Mouse (Mus musculus): ENCODE data around the gene Cops7b. TPM values are rescaled to one million over a fixed set of nuclear protein-coding genes. Genes with fewer than 3 reads are reported as not detected.

Cops7b gene
- polyA plus RNA-seq, 1 experiment, result 29.8 TPM

DNA sequence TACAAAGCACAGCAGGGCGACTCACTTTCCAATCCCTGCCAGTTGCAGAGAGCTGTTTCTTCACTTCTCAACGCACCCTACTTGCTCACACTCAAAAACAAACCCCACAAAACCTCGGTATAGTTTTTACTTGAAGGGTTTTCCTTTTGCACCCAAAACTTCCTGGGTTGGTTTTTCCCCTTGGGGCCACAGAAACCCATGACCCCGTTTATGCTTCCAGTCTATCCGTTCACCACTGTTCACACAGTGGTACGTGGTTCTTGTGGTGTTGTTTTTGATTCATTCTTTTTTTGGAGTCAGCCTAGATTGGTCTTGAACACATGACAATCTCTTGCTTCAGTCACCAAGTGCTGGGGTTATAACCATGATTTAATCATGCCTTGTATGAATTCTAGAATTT lies 2.3 kb upstream of the Cops7b start:
- Histone ChIP-seq H3K27me3 (ENCODE audit: control insufficient read depth, insufficient read depth, low read length) (no peaks in the 10 kb centered on the region), H3K27ac (ENCODE audit: insufficient read depth, low read length) (no peak overlapping the region), H3K4me3 (replicated peaks; ENCODE audit: insufficient read depth, low read depth, low read length) (no peak overlapping the region), H3K4me1 (ENCODE audit: control insufficient read depth, insufficient read depth, low read length) (no peaks in the 10 kb centered on the region; the same call in 1 of the 2 replicates)
- TF ChIP-seq CTCF (IDR thresholded peaks at IDR 0.05; ENCODE audit: borderline replicate concordance, insufficient read depth, low read depth, low read length), result no peak
- DNase-seq, result no peak
- WGBS, result 86% methylated on average over 6 of the region's 6 CpGs

DNA sequence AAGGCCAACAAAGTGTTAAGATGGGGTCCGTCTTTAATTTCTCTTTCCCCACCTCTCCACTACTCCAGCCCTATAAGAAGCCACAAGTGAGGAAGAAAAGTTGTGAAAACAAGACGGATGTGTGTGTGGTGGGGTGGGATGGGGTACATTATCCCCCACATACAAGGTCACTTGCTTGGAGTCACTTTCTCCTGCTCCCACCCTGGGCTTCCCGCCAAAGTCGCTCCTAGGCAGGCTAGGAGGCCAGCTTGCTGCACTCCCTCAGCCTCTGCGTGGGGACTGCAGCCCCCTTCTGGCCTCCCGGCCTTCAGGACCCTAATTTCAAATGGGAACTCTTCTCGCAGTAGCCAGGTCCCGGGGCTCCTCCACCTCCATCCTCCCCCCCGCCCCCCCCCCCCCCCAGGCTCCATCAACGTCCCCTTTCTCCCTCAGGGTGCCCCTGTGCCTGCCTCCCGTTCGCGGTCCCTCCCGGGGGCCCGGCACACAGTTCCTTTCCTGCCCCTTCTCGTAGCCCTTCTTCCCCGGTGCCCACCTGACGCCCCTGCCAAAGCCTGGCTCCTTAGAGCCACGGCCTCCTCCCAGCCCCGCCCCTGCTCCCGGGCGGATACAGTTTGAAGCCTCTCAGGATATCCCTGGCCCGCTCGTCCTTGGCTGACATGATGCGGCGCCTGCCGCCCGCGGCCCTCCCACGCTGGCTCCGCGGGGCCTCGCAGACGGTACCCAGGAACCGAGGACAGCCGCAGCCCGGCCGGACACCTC lies 833 bp upstream of the Cops7b start:
- H3K27me3 ChIP-seq (ENCODE audit: control insufficient read depth, insufficient read depth, low read length), result no peaks in the 10 kb centered on the region
- WGBS, result under 1% methylated on average over 36 of the region's 38 CpGs
- H3K4me3 ChIP-seq (replicated peaks; ENCODE audit: insufficient read depth, low read depth, low read length), result peak overlapping the region; percentile 83
- no peaks in the 10 kb centered on the region; the same call in 1 of the 2 replicates for H3K4me1 ChIP-seq (ENCODE audit: control insufficient read depth, insufficient read depth, low read length)
- TF ChIP-seq CTCF (IDR thresholded peaks at IDR 0.05; ENCODE audit: borderline replicate concordance, insufficient read depth, low read depth, low read length) (no peak), POLR2A (IDR thresholded peaks at IDR 0.05; ENCODE audit: borderline replicate concordance, insufficient read depth, low read length) (no peak)
- H3K27ac ChIP-seq (ENCODE audit: insufficient read depth, low read length), result peak overlapping the region; percentile 70
- peak in 1 of 2 experiments; percentile 41 for DNase-seq

DNA sequence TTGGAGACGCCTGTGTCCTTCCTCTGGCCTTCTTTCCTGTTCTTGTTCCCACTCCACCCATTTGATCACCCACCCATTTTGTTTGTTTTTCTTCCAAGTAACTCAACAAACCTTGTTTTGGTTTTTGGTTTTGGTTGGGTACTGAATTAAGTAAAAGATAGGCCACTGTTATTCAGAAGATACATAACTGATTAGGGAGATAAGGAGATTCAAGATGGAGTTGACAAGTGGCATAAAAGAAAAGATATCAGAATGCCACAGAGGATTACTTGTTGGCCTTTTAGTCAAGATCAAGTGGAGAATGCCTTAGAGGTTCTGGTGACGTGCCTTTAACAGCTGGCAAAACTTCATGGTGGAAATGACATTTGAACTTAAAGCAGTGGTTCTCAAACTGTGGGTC lies 1.0 kb downstream of the Cops7b start:
- no peak for TF ChIP-seq CTCF (IDR thresholded peaks at IDR 0.05; ENCODE audit: borderline replicate concordance, insufficient read depth, low read depth, low read length)
- TF ChIP-seq POLR2A (IDR thresholded peaks at IDR 0.05; ENCODE audit: borderline replicate concordance, insufficient read depth, low read length), result no peak
- Histone ChIP-seq H3K4me3 (replicated peaks; ENCODE audit: insufficient read depth, low read depth, low read length) (no peak overlapping the region), H3K27ac (ENCODE audit: insufficient read depth, low read length) (no peak overlapping the region), H3K4me1 (ENCODE audit: control insufficient read depth, insufficient read depth, low read length) (no peaks in the 10 kb centered on the region; the same call in 1 of the 2 replicates), H3K27me3 (ENCODE audit: control insufficient read depth, insufficient read depth, low read length) (no peaks in the 10 kb centered on the region)
- no peak for DNase-seq
- 79% methylated on average over 2 of the region's 2 CpGs for WGBS

DNA sequence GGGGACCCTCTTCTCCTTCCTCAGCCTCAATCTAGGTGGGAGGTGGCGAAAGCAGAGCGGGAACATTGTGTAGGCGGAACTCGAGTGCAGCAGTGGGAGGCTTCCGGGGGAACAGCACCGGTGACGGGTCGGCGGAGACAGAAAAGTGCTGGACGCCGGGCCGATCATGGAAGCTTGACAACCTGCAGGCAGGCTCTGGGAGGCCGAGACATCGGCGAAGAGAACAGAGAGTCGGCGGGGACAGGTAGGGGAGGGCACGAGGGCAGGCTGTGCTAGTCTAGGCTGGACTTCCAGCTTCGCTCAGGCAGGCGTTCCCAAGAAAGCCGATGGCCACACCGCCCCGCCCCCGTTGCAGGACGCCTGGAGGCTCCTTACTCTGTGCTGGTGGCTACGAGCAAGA lies 4.3 kb downstream of the Cops7b start:
- H3K27ac ChIP-seq (ENCODE audit: insufficient read depth, low read length), result peak overlapping the region; percentile 63
- no peaks in the 10 kb centered on the region for H3K4me1 ChIP-seq (ENCODE audit: control insufficient read depth, insufficient read depth, low read length)
- DNase-seq, result peak; percentile 78 to 86
- 0% methylated on average over 26 of the region's 26 CpGs for WGBS
- H3K4me3 ChIP-seq (replicated peaks; ENCODE audit: insufficient read depth, low read depth, low read length), result peak overlapping the region; percentile 73
- H3K27me3 ChIP-seq (ENCODE audit: control insufficient read depth, insufficient read depth, low read length), result no peaks in the 10 kb centered on the region
- peak; percentile 81 for TF ChIP-seq POLR2A (IDR thresholded peaks at IDR 0.05; ENCODE audit: borderline replicate concordance, insufficient read depth, low read length)
- no peak for TF ChIP-seq CTCF (IDR thresholded peaks at IDR 0.05; ENCODE audit: borderline replicate concordance, insufficient read depth, low read depth, low read length)

DNA sequence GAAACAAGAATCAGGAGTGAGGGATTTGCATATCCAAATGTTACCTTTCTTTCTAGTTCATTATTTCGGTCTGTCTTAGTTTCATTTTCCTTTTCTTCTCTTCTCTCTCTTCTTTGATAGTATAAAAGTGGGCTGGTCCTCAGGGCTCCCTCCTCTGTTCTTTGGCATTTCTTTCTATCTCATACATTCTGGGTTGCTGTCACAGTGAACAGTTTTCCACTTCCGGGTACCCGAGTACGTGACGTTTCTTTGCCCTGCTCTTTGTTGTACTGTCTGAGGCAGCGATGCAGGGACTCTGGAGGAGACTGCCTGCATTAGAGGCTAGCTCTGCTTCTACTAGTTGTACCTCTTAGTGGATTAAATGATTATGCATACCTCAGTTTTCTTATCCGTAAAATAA lies 11.8 kb downstream of the Cops7b start:
- Histone ChIP-seq H3K4me3 (replicated peaks; ENCODE audit: insufficient read depth, low read depth, low read length) (no peak overlapping the region), H3K4me1 (ENCODE audit: control insufficient read depth, insufficient read depth, low read length) (no peaks in the 10 kb centered on the region), H3K27me3 (ENCODE audit: control insufficient read depth, insufficient read depth, low read length) (no peaks in the 10 kb centered on the region), H3K27ac (ENCODE audit: insufficient read depth, low read length) (no peak overlapping the region)
- TF ChIP-seq POLR2A (IDR thresholded peaks at IDR 0.05; ENCODE audit: borderline replicate concordance, insufficient read depth, low read length) (no peak), CTCF (IDR thresholded peaks at IDR 0.05; ENCODE audit: borderline replicate concordance, insufficient read depth, low read depth, low read length) (no peak)
- 93% methylated on average over 7 of the region's 7 CpGs for WGBS
- DNase-seq, result no peak

DNA sequence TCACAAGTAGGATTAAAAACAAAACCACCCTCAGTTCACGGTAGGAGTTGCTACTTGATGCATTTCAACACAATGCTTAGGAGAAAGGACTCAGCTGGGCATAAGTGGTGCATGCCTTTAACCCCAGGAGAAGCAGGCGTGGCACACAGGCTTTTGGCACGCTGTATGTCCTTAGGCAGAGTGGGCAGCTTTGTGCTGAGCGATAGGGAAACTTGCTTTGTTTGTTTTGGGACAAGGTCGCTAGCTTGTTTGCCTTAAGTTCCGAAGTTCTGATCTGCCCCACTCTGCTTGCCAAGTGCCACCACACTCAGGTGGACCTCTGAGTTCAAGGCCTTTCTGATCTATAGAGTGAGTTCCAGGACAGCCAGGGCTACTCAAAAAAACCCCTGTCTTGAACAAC lies 12.6 kb downstream of the Cops7b start:
- 86% methylated on average over 6 of the region's 6 CpGs for WGBS
- no peak overlapping the region for H3K4me3 ChIP-seq (replicated peaks; ENCODE audit: insufficient read depth, low read depth, low read length)

DNA sequence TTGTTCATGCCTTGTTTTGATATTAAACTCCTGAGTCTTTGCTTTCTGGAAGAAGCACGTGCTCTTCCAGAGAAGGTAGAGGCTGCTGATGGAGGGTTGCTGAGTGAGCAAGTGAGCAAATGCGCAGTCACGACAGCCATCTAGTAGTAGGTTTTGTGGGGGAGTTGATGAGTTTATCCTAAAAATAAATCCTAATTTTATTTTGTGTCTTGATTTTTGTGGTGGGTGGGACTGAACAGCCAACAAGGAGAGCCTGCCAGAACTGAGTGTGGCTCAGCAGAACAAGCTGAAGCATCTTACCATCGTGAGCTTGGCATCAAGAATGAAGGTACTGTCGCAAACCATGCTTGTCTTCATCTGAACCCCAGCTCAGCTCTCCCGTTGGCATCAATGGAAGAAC lies 13.8 kb downstream of the Cops7b start:
- Histone ChIP-seq H3K27ac (ENCODE audit: insufficient read depth, low read length) (no peak overlapping the region), H3K4me1 (ENCODE audit: control insufficient read depth, insufficient read depth, low read length) (no peaks in the 10 kb centered on the region), H3K27me3 (ENCODE audit: control insufficient read depth, insufficient read depth, low read length) (no peaks in the 10 kb centered on the region), H3K4me3 (replicated peaks; ENCODE audit: insufficient read depth, low read depth, low read length) (no peak overlapping the region)
- no peak for DNase-seq
- 94% methylated on average over 6 of the region's 6 CpGs for WGBS
- TF ChIP-seq POLR2A (IDR thresholded peaks at IDR 0.05; ENCODE audit: borderline replicate concordance, insufficient read depth, low read length), result no peak
- no peak for TF ChIP-seq CTCF (IDR thresholded peaks at IDR 0.05; ENCODE audit: borderline replicate concordance, insufficient read depth, low read depth, low read length)

More for the DNA sequence above, 12.6 kb downstream of the Cops7b start:
- Histone ChIP-seq H3K4me1 (ENCODE audit: control insufficient read depth, insufficient read depth, low read length) (no peaks in the 10 kb centered on the region), H3K27me3 (ENCODE audit: control insufficient read depth, insufficient read depth, low read length) (no peaks in the 10 kb centered on the region), H3K27ac (ENCODE audit: insufficient read depth, low read length) (no peak overlapping the region)
- no peak for DNase-seq
- TF ChIP-seq POLR2A (IDR thresholded peaks at IDR 0.05; ENCODE audit: borderline replicate concordance, insufficient read depth, low read length) (no peak), CTCF (IDR thresholded peaks at IDR 0.05; ENCODE audit: borderline replicate concordance, insufficient read depth, low read depth, low read length) (no peak)

DNA sequence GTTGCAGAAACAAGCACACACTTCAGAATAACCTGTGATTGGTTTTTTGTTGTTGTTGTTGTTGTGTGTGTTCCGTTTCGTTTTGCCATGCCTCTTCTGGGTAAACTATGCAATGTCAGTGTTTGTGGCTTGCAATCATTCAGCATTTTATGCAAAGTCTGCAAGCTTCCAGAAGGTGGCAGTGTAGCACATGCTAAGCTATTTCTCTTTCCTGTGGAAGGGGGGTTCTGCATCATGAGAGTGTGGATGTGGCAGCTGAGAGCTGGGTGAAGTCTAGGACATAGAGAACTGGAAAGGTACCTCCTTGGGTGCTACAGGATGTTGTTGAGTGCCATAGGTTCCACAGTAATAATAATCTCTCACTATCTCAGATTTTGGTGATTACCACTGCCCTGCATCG lies 15.8 kb downstream of the Cops7b start:
- Histone ChIP-seq H3K27ac (ENCODE audit: insufficient read depth, low read length) (no peak overlapping the region), H3K27me3 (ENCODE audit: control insufficient read depth, insufficient read depth, low read length) (no peaks in the 10 kb centered on the region), H3K4me3 (replicated peaks; ENCODE audit: insufficient read depth, low read depth, low read length) (no peak overlapping the region), H3K4me1 (ENCODE audit: control insufficient read depth, insufficient read depth, low read length) (no peaks in the 10 kb centered on the region)
- no peak for DNase-seq
- TF ChIP-seq CTCF (IDR thresholded peaks at IDR 0.05; ENCODE audit: borderline replicate concordance, insufficient read depth, low read depth, low read length) (peak; percentile 38; the same call in 1 of the 2 replicates), POLR2A (IDR thresholded peaks at IDR 0.05; ENCODE audit: borderline replicate concordance, insufficient read depth, low read length) (no peak)
- WGBS, result 56% methylated on average over 3 of the region's 3 CpGs
